Mouse (Mus musculus) liver, embryonic 16.5 days (tissue): ENCODE measurements around the gene Cttnbp2nl. TPM values are rescaled to one million over a fixed set of nuclear protein-coding genes. Genes with fewer than 3 reads are reported as not detected.

Source experiments
- ATAC-seq: fragments of 200-750 bp; cut with Nextera tagmentation; 2 replicates; pipeline ENCODE4 v1.8.0; 2017; ENCODE audit warnings: low read depth, mild to moderate bottlenecking, moderate number of reproducible peaks, moderate library complexity
- H3K27ac ChIP-seq: fragments of 300-500 bp; sonication (generic); 2 replicates; pipeline ENCODE4 v1.5.1; 2014; ENCODE audit warnings: mild to moderate bottlenecking, low read length
- H3K27me3 ChIP-seq: fragments of 300-500 bp; sonication (generic); 2 replicates; pipeline ENCODE4 v1.6.1; 2014; ENCODE audit warnings: low read depth, low read length, mixed read lengths; ENCODE audit not compliant: control insufficient read depth, insufficient read depth
- H3K36me3 ChIP-seq: fragments of 300-500 bp; sonication (generic); 2 replicates; pipeline ENCODE4 v1.6.1; 2014; ENCODE audit warnings: mild to moderate bottlenecking; ENCODE audit not compliant: control insufficient read depth, insufficient read depth
- H3K4me1 ChIP-seq: fragments of 300-500 bp; sonication (generic); 2 replicates; pipeline ENCODE4 v1.6.1; 2014; ENCODE audit warnings: low read depth, low read length, mixed read lengths; ENCODE audit not compliant: control insufficient read depth
- H3K4me2 ChIP-seq: fragments of 300-500 bp; sonication (generic); 2 replicates; pipeline ENCODE4 v1.6.1; 2014; ENCODE audit warnings: low read depth, low read length, mixed read lengths
- H3K4me3 ChIP-seq: fragments of 300-500 bp; sonication (generic); 2 replicates; pipeline ENCODE4 v1.5.1; 2014; ENCODE audit warnings: low read depth, mild to moderate bottlenecking, low read length
- H3K9ac ChIP-seq: fragments of 300-500 bp; sonication (generic); 2 replicates; pipeline ENCODE4 v1.6.1; 2014; ENCODE audit warnings: low read depth, low read length
- H3K9me3 ChIP-seq: fragments of 300-500 bp; sonication (generic); replicated peaks from 2 replicates; pipeline ENCODE4 v1.6.1; 2016; ENCODE audit warnings: low read length; ENCODE audit not compliant: control insufficient read depth
- WGBS: fragments of 180-500 bp; shearing (Covaris S2); extraction: QIAGEN DNeasy Blood & Tissue Kit; methylation state at CpG from one replicate; pipeline ENCODE4 v1.1.7; 2014; ENCODE audit not compliant: insufficient replicate concordance; 5-methylcytosine and 5-hydroxymethylcytosine counted together
- polyA plus RNA-seq: library from polyadenylated mRNA; unstranded; fragments of >200 nt; fragmentation: Nextera tagmentation; extraction: Ambion mirVana; gene quantifications from 2 replicates; pipeline ENCODE4 v1.2.1, GENCODE M21; 2015

The Cttnbp2nl gene
- polyA plus RNA-seq, 1 experiment from 2014 or later: 3.3 TPM

- ATAC-seq: no peak
- no peaks in the 10 kb centered on the region for H3K27me3 ChIP-seq
Measured at GRCm38 (mm10) chr3:105090147-105090546, 37.2 kb upstream of the Cttnbp2nl start.

GRCm38 (mm10) chr3:105088638-105089037 lies 35.7 kb upstream of the Cttnbp2nl start:
- no peak for ATAC-seq
- Histone ChIP-seq H3K27ac (no peak overlapping the region), H3K9ac (no peak overlapping the region), H3K4me3 (no peak overlapping the region), H3K9me3 (no peaks in the 10 kb centered on the region), H3K4me2 (no peak overlapping the region), H3K4me1 (no peaks in the 10 kb centered on the region), H3K27me3 (no peaks in the 10 kb centered on the region), H3K36me3 (no peaks in the 10 kb centered on the region)
- 68% methylated on average over 2 of the region's 2 CpGs for WGBS

More at GRCm38 (mm10) chr3:105090147-105090546, 37.2 kb upstream of the Cttnbp2nl start:
- no peaks in the 10 kb centered on the region for H3K4me1 ChIP-seq
- no peaks in the 10 kb centered on the region for H3K9me3 ChIP-seq
- no peak overlapping the region for H3K4me2 ChIP-seq
- no peaks in the 10 kb centered on the region for H3K36me3 ChIP-seq
- no peak overlapping the region for H3K9ac ChIP-seq
- no peak overlapping the region for H3K27ac ChIP-seq
- no peak overlapping the region for H3K4me3 ChIP-seq
- 54% methylated on average over 7 of the region's 7 CpGs for WGBS

DNA sequence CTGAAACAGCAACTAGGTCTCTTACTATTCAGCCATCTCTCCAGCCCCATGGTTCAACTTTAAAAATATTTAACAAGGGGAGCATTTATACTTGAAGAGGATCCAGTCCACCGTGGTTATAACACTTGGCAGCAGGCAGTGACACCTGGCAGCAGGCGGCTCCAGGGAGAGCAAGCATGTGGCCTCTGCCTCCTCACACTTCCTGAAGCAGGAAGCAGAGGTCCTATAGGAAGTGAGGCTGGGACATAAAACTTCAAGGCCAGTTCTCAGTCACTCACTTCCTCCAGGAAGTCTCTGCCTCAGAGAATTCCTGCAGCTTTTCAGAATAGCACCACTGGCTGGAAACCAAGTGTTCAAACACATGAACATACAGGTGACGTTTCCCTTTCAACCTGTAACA lies 34.4 kb upstream of the Cttnbp2nl start:
- WGBS: 31% methylated on average over 3 of the region's 3 CpGs
- Histone ChIP-seq H3K4me3 (no peak overlapping the region), H3K27ac (no peak overlapping the region), H3K36me3 (no peaks in the 10 kb centered on the region), H3K9me3 (no peaks in the 10 kb centered on the region), H3K4me1 (no peaks in the 10 kb centered on the region), H3K4me2 (no peak overlapping the region), H3K27me3 (no peaks in the 10 kb centered on the region), H3K9ac (no peak overlapping the region)
- ATAC-seq: no peak

DNA sequence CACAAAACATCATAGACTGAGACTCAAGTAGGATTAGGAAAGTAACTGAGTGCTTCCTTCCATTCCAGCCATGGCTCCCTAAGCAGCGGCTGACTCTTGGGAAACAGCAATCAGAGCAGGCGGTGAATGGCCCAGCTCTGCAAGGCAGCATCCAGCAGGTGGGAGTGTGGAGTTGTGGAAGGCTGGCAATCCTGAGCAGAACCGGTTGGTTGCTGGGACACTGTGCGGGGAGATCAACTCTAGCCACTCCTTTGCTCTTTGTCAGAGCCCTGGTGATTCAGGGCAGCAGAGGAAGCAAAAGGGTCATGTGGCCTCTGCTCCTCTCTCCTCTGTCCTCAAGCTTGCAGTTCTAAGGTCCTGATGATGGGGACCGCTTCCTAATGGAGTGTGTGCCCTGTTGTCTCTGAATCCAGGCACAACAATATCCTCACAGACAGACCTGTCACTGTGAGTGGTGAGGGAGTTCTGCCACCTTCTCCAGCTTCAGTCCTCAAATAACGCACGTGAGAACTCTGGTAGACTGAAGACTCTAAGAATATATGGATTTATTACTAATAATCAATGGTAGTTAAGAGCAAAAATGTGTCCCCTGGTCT lies 25.4 kb upstream of the Cttnbp2nl start:
- Histone ChIP-seq H3K27ac (no peak overlapping the region), H3K4me2 (no peak overlapping the region), H3K9ac (no peak overlapping the region), H3K36me3 (no peaks in the 10 kb centered on the region), H3K4me3 (no peak overlapping the region), H3K27me3 (no peaks in the 10 kb centered on the region), H3K9me3 (no peaks in the 10 kb centered on the region), H3K4me1 (no peaks in the 10 kb centered on the region)
- WGBS: 35% methylated on average over 7 of the region's 7 CpGs
- ATAC-seq: peak; percentile 39; the same call in 1 of the 2 replicates

DNA sequence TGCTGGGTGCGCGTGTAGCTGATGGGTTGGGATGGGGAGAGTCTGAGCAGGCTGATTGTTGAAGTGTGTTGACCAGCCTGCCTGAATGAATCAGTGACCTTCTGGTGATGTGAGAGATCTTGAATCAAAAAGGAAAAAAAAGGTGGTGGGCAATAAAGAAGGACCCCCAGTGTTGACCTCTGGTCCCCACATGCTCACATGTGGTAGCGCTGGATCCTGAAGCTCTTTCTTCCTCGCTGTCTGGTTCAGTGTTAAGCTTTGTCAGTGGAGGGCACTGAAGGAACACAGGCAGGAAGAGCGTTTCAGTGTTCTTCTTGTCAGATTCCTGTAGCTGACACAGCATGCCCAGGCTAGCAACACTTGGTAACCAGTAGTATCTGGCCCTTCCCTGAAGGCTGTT lies 22.9 kb upstream of the Cttnbp2nl start:
- no peak overlapping the region for H3K27ac ChIP-seq
- H3K27me3 ChIP-seq: no peaks in the 10 kb centered on the region
- no peak overlapping the region for H3K9ac ChIP-seq
- 75% methylated on average over 5 of the region's 5 CpGs for WGBS
- no peak overlapping the region for H3K4me2 ChIP-seq
- H3K4me1 ChIP-seq: no peaks in the 10 kb centered on the region
- no peak overlapping the region for H3K4me3 ChIP-seq
- no peak for ATAC-seq
- no peaks in the 10 kb centered on the region for H3K9me3 ChIP-seq
- no peaks in the 10 kb centered on the region for H3K36me3 ChIP-seq

GRCm38 (mm10) chr3:105072536-105072935 lies 19.6 kb upstream of the Cttnbp2nl start:
- no peak overlapping the region for H3K27ac ChIP-seq
- ATAC-seq: no peak
- H3K4me3 ChIP-seq: no peak overlapping the region
- H3K36me3 ChIP-seq: no peaks in the 10 kb centered on the region
- no peak overlapping the region for H3K4me2 ChIP-seq
- no peaks in the 10 kb centered on the region for H3K27me3 ChIP-seq
- 79% methylated on average over 10 of the region's 10 CpGs for WGBS
- H3K9me3 ChIP-seq: no peaks in the 10 kb centered on the region
- no peaks in the 10 kb centered on the region for H3K4me1 ChIP-seq
- H3K9ac ChIP-seq: no peak overlapping the region

GRCm38 (mm10) chr3:105071251-105071650 lies 18.3 kb upstream of the Cttnbp2nl start:
- H3K27ac ChIP-seq: no peak overlapping the region
- no peaks in the 10 kb centered on the region for H3K27me3 ChIP-seq
- no peak overlapping the region for H3K4me3 ChIP-seq
- H3K4me1 ChIP-seq: no peaks in the 10 kb centered on the region
- no peak overlapping the region for H3K4me2 ChIP-seq
- H3K9me3 ChIP-seq: no peaks in the 10 kb centered on the region
- WGBS: 71% methylated on average over 5 of the region's 5 CpGs
- ATAC-seq: no peak
- H3K36me3 ChIP-seq: no peaks in the 10 kb centered on the region
- no peak overlapping the region for H3K9ac ChIP-seq

- H3K4me3 ChIP-seq: no peak overlapping the region
- H3K27ac ChIP-seq: no peak overlapping the region
- no peaks in the 10 kb centered on the region for H3K27me3 ChIP-seq
- no peak overlapping the region for H3K4me2 ChIP-seq
- WGBS: 63% methylated on average over 8 of the region's 8 CpGs
- H3K4me1 ChIP-seq: no peaks in the 10 kb centered on the region
- no peaks in the 10 kb centered on the region for H3K36me3 ChIP-seq
- H3K9ac ChIP-seq: no peak overlapping the region
- no peak for ATAC-seq
- no peaks in the 10 kb centered on the region for H3K9me3 ChIP-seq
Measured at GRCm38 (mm10) chr3:105070553-105070952, 17.6 kb upstream of the Cttnbp2nl start.

- ATAC-seq: no peak
- H3K27ac ChIP-seq: no peak within 1 kb of the TSS
Measured at GRCm38 (mm10) chr3:105066544-105066943, 13.6 kb upstream of the Cttnbp2nl start, which contains the start of gene 4930564D02Rik. Gene 4930564D02Rik, plus strand, starts transcription at chr3:105066844.

More at GRCm38 (mm10) chr3:105066544-105066943, 13.6 kb upstream of the Cttnbp2nl start, which contains the start of gene 4930564D02Rik:
- H3K4me3 ChIP-seq: no peak within 1 kb of the TSS
- WGBS: 68% methylated on average over 10 of the region's 10 CpGs
- H3K4me1 ChIP-seq: no peaks in the 10 kb centered on the region
- H3K27me3 ChIP-seq: no peaks in the 10 kb centered on the region
- no peak within 1 kb of the TSS for H3K9ac ChIP-seq
- no peak within 1 kb of the TSS for H3K4me2 ChIP-seq
- H3K9me3 ChIP-seq: no peaks in the 10 kb centered on the region
- no peaks in the 10 kb centered on the region for H3K36me3 ChIP-seq
